Mouse (Mus musculus): ENCODE measurements at regions not wholly inside any gene's neighbourhood (a gene's known extent, or its start where the extent isn't known, plus 50 kb on each side); places are given as distances from the start of the nearest gene placed in this dataset.

- DNase-seq (ENCODE audit: low spot score), result no peak
These were observed 106.5 kb upstream of the Tgfbr2 start for GRCm38 (mm10) chr9:116281654-116282053.

- no peak for DNase-seq (ENCODE audit: low spot score)
These were observed 105.0 kb upstream of the Tgfbr2 start for GRCm38 (mm10) chr9:116280146-116280545.

DNA sequence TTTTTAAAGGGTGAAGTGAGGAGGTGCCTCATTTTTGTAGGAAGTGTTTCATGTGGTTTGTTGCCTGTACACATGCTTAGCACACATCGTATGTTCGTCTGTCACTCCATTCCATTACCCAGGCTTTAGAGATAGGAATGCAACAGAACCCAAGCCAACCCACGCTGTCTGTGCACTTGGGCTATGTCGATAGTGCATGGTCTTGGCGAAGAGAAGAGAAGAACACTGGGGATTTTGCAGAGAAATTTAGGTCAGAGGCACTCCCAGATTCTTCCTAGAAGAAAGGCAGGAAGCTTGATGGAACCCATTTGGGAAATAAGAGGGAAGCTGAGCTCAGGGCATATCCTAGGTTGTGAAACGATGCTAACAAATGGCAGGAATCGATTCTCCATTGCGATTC, 103.7 kb upstream of the Tgfbr2 start:
- no peak for DNase-seq (ENCODE audit: low spot score)

GRCm38 (mm10) chr9:116277736-116278135, 102.6 kb upstream of the Tgfbr2 start:
- no peak for DNase-seq (ENCODE audit: low spot score)

DNA sequence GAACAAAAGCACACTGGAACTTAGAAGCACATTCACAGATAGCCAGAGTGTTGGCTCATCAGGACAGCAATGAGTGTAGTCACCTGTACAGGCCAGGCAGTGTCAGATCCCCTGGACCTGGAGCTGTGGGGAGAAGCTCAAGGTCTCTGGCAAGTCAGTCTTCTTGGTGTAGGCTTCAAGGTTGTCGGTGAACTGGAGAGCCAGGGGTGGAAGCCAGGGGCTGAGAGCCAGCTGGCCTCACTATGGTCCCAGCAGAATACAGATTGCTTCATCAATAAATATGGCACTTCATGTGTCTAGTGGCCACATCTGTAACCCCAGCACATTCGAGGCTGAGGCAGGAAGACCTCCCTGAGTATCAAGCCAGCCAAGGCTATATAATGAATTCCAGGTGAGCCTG, 101.0 kb upstream of the Tgfbr2 start:
- DNase-seq (ENCODE audit: low spot score), result no peak

DNA sequence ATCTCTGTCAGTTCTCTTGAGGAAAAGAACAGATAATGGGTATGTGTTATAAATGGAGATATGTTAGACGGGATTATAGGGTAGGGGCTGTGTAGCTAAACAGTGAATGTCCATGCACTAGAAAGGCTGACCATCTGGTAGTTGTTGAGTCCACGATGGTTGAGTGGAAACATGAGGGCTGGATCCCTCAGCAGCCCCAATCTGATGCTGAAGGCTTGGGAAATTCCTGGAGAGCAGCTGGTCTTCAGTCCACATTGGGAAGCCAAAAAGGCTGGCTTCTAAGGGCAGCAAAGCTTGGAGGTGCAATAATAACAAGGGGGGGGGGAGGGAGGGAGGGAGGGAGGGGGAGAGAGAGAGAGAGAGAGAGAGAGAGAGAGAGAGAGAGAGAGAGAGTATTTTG, 97.3 kb upstream of the Tgfbr2 start:
- no peak for DNase-seq (ENCODE audit: low spot score)

DNA sequence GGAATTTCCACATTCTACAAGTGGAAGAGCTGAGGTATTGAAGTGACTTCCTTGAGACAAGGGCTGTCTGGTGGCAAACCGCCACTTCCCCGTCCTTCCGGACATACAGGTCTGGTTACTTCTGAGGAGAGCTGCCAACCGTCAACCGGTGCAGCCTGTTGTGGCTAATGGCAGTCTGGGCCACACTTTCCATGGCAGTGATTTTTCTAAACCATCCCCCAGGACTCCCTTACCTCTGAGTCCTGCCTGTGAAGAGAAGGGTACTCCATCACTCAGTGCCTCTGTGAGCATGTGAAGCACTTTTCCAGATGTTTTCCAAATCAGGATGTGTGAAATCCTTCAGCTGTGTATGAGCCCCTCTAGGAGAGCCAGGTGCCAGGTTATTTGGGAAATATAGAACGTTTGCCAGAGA, 95.3 kb upstream of the Tgfbr2 start:
- peak; percentile 89 for DNase-seq (ENCODE audit: low spot score)

DNA sequence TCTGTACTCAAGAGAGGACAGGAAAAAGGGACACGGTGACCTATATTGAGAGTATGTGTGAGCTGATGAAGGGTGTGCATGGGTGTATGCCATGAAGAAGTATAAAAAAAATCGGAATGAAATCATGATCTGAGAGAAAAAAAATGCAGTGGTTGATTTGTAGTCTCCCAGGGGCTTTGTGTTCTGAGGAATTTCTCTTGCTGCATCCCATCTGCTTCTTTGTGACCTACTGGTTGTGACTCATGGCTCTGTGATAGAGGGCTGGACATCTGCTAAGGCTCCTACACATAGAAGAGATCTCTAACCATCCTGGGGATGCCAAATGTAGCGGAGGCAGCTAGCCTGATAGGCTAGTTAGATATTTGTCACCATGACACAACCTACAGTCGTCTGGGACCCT, 92.3 kb upstream of the Tgfbr2 start:
- DNase-seq (ENCODE audit: low spot score), result no peak

- DNase-seq (ENCODE audit: low spot score), result no peak
These were observed 88.7 kb upstream of the Tgfbr2 start for GRCm38 (mm10) chr9:116263833-116264232.

- no peak for DNase-seq (ENCODE audit: low spot score)
These were observed 84.4 kb upstream of the Tgfbr2 start for GRCm38 (mm10) chr9:116259569-116259968.

- no peak for DNase-seq (ENCODE audit: low spot score)
These were observed 78.4 kb upstream of the Tgfbr2 start for GRCm38 (mm10) chr9:116253546-116253945.

DNA sequence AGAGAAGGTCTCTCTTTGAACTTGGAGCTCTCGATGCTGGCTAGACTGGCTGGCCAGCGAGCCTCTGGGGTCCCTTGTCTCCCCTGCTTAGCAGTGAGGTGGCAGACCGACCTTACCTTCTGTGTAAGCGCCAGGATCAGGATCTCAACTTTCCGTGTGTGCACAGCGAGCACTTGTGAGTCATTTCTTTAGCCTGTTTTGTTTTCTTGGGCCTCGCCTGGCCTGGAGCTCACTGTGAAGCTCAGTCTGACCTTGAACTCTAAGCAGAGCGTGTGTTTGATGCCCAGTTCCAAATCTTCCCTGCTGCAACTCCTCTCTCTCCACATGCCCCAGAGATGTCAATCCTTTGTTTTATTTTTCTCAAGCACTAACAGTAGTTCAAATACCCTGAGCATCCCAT, 77.6 kb upstream of the Tgfbr2 start:
- DNase-seq (ENCODE audit: low spot score), result no peak

DNA sequence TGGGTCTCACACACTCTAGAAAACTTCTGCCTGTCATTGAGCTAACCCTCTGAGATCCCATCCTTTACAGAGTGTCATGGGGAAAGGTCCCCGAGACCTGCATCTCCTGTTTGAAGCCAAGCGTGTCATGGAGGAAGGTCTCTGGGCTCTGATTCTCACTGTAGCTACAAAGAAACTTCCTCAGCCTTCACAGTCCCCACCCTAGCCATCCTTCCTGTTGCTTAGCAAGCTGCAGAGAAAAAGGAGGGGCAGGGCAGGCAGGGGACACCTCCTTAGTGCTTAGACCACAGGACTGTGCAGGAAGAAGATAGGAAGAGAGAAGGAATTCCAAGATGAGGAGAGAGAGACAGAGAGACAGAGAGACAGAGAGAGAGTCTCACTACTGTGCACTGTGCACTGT, 74.6 kb upstream of the Tgfbr2 start:
- no peak for DNase-seq (ENCODE audit: low spot score)

DNA sequence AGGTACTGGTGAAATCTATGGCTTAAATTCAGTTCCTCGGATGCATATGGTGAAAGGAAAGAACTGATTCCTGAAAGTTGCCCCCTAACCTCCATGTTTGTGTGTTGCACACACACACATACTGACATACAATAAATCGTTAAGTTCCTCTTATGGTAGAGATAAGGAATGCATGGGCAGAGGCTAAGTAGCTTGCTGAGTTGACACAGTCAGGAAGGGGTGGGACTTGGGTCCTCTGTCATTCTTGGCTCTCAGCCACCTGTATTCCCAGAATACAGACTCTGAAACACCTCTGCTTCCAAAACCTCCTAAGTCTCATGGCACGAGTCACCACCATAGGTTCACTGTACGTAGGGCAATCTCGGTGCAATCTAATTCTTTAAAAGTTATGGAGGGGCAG, 70.0 kb upstream of the Tgfbr2 start:
- no peak for DNase-seq (ENCODE audit: low spot score)

DNA sequence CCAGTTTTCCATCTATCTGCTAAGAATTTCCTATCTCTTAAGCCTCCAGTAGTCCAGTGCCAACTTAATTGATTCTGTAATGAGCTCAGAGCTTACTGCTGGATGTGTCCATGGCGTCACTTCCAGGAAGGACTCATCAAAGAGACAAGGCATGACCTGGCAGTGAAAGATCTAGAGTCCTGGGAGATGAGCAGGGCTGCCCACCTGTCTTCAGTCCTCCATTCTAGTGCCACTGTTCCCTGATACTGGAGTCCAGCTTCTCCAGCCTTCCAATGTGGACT, 69.4 kb upstream of the Tgfbr2 start:
- DNase-seq (ENCODE audit: low spot score), result no peak

GRCm38 (mm10) chr9:116243775-116244618, 68.8 kb upstream of the Tgfbr2 start:
- DNase-seq (ENCODE audit: low spot score), result no peak

GRCm38 (mm10) chr9:116241933-116242526, 66.9 kb upstream of the Tgfbr2 start:
- DNase-seq (ENCODE audit: low spot score), result no peak

- peak; percentile 33 for DNase-seq (ENCODE audit: low spot score)
These were observed 66.1 kb upstream of the Tgfbr2 start for GRCm38 (mm10) chr9:116241290-116241689.

DNA sequence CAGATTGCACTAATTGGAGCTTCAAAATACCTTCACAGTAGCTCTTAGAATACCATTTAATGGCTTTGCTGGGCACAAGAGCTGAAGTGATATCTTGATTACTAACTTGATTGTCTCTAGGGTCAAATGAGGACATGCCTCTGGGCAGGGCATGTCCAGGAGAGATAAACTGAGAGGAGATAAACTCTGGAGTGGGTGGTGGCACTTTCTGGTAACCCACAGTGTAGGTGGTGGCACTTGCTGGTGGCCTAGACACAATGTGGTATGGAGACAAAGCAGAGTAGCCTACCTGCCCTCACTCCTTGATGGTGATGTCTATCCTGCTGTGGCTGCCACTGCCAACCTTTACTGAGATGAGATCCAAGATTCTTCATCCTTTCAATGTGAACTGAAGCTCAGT, 61.7 kb upstream of the Tgfbr2 start:
- DNase-seq (ENCODE audit: low spot score), result no peak

GRCm38 (mm10) chr9:116234170-116234569, 59.0 kb upstream of the Tgfbr2 start:
- peak; percentile 41 for DNase-seq (ENCODE audit: low spot score)

DNA sequence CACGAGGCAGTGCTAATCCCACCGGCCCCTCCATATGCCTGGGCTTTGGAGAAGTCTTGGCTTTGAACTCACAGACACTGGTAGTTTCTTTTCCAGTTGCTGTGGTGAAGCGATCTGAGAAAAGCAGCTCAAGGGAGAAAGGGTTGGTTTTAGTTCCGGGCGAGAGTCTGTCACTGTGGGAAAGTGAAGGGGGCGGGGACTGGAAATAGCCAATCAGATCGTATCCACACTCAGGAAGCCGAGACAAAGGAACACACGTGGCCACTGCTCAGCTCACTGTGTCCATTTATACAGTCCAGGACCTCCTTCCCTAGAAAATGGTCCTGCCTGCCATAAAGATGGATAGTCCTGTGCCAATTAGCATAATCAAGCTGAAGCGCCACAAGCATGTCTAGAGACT, 57.2 kb upstream of the Tgfbr2 start:
- DNase-seq (ENCODE audit: low spot score), result no peak

DNA sequence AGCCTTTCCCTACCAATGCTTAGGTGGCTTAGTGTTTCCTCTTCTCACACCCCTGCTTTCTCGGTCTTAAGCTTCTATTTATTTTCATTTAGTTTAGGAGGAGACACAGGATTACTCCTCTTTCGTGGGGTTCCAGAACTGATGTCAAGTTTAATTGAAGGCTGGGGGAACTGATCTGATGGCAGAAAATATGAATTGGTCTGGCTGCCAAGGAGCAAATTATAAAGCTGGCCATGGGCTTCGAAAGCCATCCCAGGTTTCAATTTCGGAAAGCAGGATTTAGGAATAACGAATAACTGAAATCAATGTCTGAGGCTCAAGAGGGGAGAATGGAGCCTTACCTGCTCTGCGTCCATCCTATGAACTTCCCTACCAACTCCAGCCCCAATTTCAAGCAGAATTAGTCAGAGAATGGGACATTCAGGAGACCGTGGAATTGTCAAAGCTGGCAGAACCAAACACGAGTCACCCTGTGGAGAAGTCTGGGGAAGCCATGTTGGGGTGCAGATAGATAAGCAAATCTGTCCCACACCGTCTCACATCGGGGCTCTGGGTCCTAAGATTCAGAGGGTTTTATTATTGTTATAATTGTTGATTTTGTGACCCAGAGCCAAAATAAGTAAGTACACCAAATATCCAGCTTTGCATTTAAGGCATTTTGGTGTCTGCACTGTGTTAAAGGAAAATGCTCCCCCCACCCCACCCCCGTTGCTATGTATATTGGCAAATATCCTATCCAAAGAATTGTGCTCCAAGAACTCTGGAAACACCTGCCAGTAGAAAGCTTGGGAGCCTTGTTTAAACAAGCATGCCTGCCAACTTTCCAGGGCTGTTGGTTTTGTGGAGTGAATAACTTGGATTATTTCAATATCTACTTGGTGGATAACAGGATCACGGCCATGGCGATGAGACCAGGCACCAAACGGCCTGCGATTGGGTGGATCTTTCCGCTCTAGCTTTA, 56.5 kb upstream of the Tgfbr2 start:
- DNase-seq (ENCODE audit: low spot score), result no peak

GRCm38 (mm10) chr9:116230346-116230745, 55.2 kb upstream of the Tgfbr2 start:
- no peak for DNase-seq (ENCODE audit: low spot score)

Data from urinary bladder, postnatal 14 days (tissue).